Mouse (Mus musculus): Measurements from ENCODE around the gene Zfp69. TPM values are rescaled to one million over a fixed set of nuclear protein-coding genes. Genes with fewer than 3 reads are reported as not detected.

The Zfp69 gene
- total and polyA plus RNA-seq, 3 experiments: 2.0 to 4.3 TPM; not detected in 1

- no peak overlapping the region for H3K9ac ChIP-seq (ENCODE audit: control insufficient read depth, low read depth, low read length, poor library complexity, severe bottlenecking)
- peaks cover 14 to 20% of the 10 kb centered on the region in 2 experiments for H3K36me3 ChIP-seq (ENCODE audit: control insufficient read depth in 1 of 2, insufficient read depth in 2 of 2, low read length in 2 of 2)
- H3K9me3 ChIP-seq (replicated peaks; ENCODE audit: insufficient read depth, low read length): no peaks in the 10 kb centered on the region
- no peak overlapping the region for H3K27ac ChIP-seq (ENCODE audit: control insufficient read depth, low read depth, low read length)
- 0 out of 2 replicates have a peak, but pooled peaks cover 1% of the 10 kb centered on the region for H3K79me2 ChIP-seq (ENCODE audit: control insufficient read depth, insufficient read depth, low read length, poor library complexity)
- H3K4me3 ChIP-seq (ENCODE audit: control insufficient read depth in 1 of 2, insufficient read depth in 1 of 2, low read depth in 2 of 2, low read length in 2 of 2): no peak overlapping the region
- H3K27me3 ChIP-seq (ENCODE audit: control insufficient read depth in 1 of 2, insufficient read depth in 2 of 2, low read length in 2 of 2): no peaks in the 10 kb centered on the region
- TF ChIP-seq TBP (IDR thresholded peaks at IDR 0.05; ENCODE audit: low read depth, low read length): no peak
- no peak for TF ChIP-seq ZKSCAN1 (IDR thresholded peaks at IDR 0.05; ENCODE audit: low read depth, low read length)
- no peak for TF ChIP-seq CTCF (IDR thresholded peaks at IDR 0.05 in 2 of 3, conservative IDR thresholded peaks at IDR 0.05 in 1 of 3; ENCODE audit: control insufficient read depth in 1 of 3, insufficient read depth in 1 of 3, low read depth in 2 of 3, low read length in 3 of 3, poor library complexity in 1 of 3, severe bottlenecking in 1 of 3)
- peaks cover 5 to 6% of the 10 kb centered on the region in 2 experiments; a peak in 3 of 4 replicates for H3K4me1 ChIP-seq (ENCODE audit: control insufficient read depth in 1 of 2, insufficient read depth in 2 of 2, low read length in 2 of 2)
- no peak for DNase-seq (ENCODE audit: low read depth, low spot score)
These were observed 23.4 kb upstream of the Zfp69 start for GRCm38 (mm10) chr4:120974711-120975427.

GRCm38 (mm10) chr4:120971842-120972241 is 20.3 kb upstream of the Zfp69 start:
- Histone ChIP-seq H3K4me3 (ENCODE audit: control insufficient read depth in 1 of 2, insufficient read depth in 1 of 2, low read depth in 2 of 2, low read length in 2 of 2) (no peak overlapping the region), H3K27ac (ENCODE audit: control insufficient read depth, low read depth, low read length) (no peak overlapping the region), H3K27me3 (ENCODE audit: control insufficient read depth in 1 of 2, insufficient read depth in 2 of 2, low read length in 2 of 2) (no peaks in the 10 kb centered on the region), H3K9ac (ENCODE audit: control insufficient read depth, low read depth, low read length, poor library complexity, severe bottlenecking) (no peak overlapping the region), H3K79me2 (ENCODE audit: control insufficient read depth, insufficient read depth, low read length, poor library complexity) (0 out of 2 replicates have a peak, but pooled peaks cover 1% of the 10 kb centered on the region), H3K4me1 (ENCODE audit: control insufficient read depth in 1 of 2, insufficient read depth in 2 of 2, low read length in 2 of 2) (no peaks in the 10 kb centered on the region), H3K36me3 (ENCODE audit: control insufficient read depth in 1 of 2, insufficient read depth in 2 of 2, low read length in 2 of 2) (peaks cover 0 to 9% of the 10 kb centered on the region in 2 experiments; a peak in 2 of 4 replicates), H3K9me3 (replicated peaks; ENCODE audit: insufficient read depth, low read length) (no peaks in the 10 kb centered on the region)
- no peak for TF ChIP-seq MYC (IDR thresholded peaks at IDR 0.05; ENCODE audit: low read depth, low read length)
- no peak for TF ChIP-seq NRF1 (IDR thresholded peaks at IDR 0.05; ENCODE audit: insufficient read depth, low read depth, low read length, poor library complexity, severe bottlenecking)
- no peak for TF ChIP-seq NELFE (IDR thresholded peaks at IDR 0.05; ENCODE audit: low read depth, low read length)
- TF ChIP-seq MAZ (IDR thresholded peaks at IDR 0.05; ENCODE audit: low read depth, low read length): no peak
- no peak for TF ChIP-seq POLR2A (IDR thresholded peaks at IDR 0.05; ENCODE audit: control insufficient read depth in 1 of 2, insufficient read depth in 1 of 2, low read depth in 1 of 2, low read length in 2 of 2, poor library complexity in 1 of 2)
- no peak for TF ChIP-seq POLR2AphosphoS2 (IDR thresholded peaks at IDR 0.05; ENCODE audit: low read length)
- no peak for TF ChIP-seq ELF1 (IDR thresholded peaks at IDR 0.05; ENCODE audit: low read depth, low read length)
- no peak for TF ChIP-seq CHD2 (IDR thresholded peaks at IDR 0.05; ENCODE audit: low read length)
- TF ChIP-seq EP300 (IDR thresholded peaks at IDR 0.05; ENCODE audit: low read depth in 1 of 2, low read length in 2 of 2): no peak
- TF ChIP-seq MEF2A (IDR thresholded peaks at IDR 0.05; ENCODE audit: extremely low read depth, insufficient replicate concordance, low read depth, low read length, poor library complexity, severe bottlenecking): no peak
- TF ChIP-seq MXI1 (IDR thresholded peaks at IDR 0.05; ENCODE audit: low read depth, low read length): no peak
- no peak for TF ChIP-seq POLR2AphosphoS5 (IDR thresholded peaks at IDR 0.05; ENCODE audit: borderline replicate concordance, low read depth, low read length)
- TF ChIP-seq TAL1 (IDR thresholded peaks at IDR 0.05; ENCODE audit: low read length): no peak
- no peak for DNase-seq (ENCODE audit: low read depth, low spot score)

Measured in MEL (cell line).